Mouse (Mus musculus) forebrain, embryonic 11.5 days (tissue): ENCODE measurements around the gene Adra2b. TPM values are rescaled to one million over a fixed set of nuclear protein-coding genes. Genes with fewer than 3 reads are reported as not detected.

Source experiments
- ATAC-seq: fragments of 200-750 bp; cut with Nextera tagmentation; replicated peaks from 2 replicates; pipeline ENCODE4 v1.8.0; 2017; ENCODE audit warnings: moderate TSS enrichment; ENCODE audit not compliant: low FRiP score
- DNase-seq: peaks from one replicate; pipeline ENCODE4 v3.0.0-alpha.2; 2017; ENCODE audit warnings: low spot score
- H3K27ac ChIP-seq: fragments of 300-500 bp; sonication (generic); 2 replicates; pipeline ENCODE4 v1.5.1; 2014; ENCODE audit warnings: low read depth, low read length
- H3K27me3 ChIP-seq: fragments of 300-500 bp; sonication (generic); 2 replicates; pipeline ENCODE4 v1.6.1; 2014; ENCODE audit warnings: mild to moderate bottlenecking, low read length, mixed read lengths; ENCODE audit not compliant: control insufficient read depth, insufficient read depth
- H3K36me3 ChIP-seq: fragments of 300-500 bp; sonication (generic); 2 replicates; pipeline ENCODE4 v1.6.1; 2014; ENCODE audit warnings: mild to moderate bottlenecking, low read length, moderate library complexity, mixed read lengths; ENCODE audit not compliant: control insufficient read depth, insufficient read depth
- H3K4me1 ChIP-seq: fragments of 300-500 bp; sonication (generic); replicated peaks from 2 replicates; pipeline ENCODE4 v1.6.1; 2014; ENCODE audit warnings: low read length, mixed read lengths; ENCODE audit not compliant: control insufficient read depth, insufficient read depth
- H3K4me2 ChIP-seq: fragments of 300-500 bp; sonication (generic); 2 replicates; pipeline ENCODE4 v1.6.1; 2014; ENCODE audit warnings: low read depth, mild to moderate bottlenecking, low read length, moderate library complexity, mixed read lengths; ENCODE audit not compliant: severe bottlenecking
- H3K4me3 ChIP-seq: fragments of 300-500 bp; sonication (generic); 2 replicates; pipeline ENCODE4 v1.5.1; 2014; ENCODE audit warnings: low read depth, low read length
- H3K9ac ChIP-seq: fragments of 300-500 bp; sonication (generic); 2 replicates; pipeline ENCODE4 v1.6.1; 2014; ENCODE audit warnings: low read length
- H3K9me3 ChIP-seq: fragments of 300-500 bp; sonication (generic); 2 replicates; pipeline ENCODE4 v1.6.1; 2016; ENCODE audit warnings: low read length, mixed read lengths; ENCODE audit not compliant: control insufficient read depth
- WGBS: fragments of 180-500 bp; shearing (Covaris S2); extraction: QIAGEN DNeasy Blood & Tissue Kit; methylation state at CpG from one replicate; pipeline ENCODE4 v1.1.7; 2014; 5-methylcytosine and 5-hydroxymethylcytosine counted together
- polyA plus RNA-seq: library from polyadenylated mRNA; unstranded; fragments of >200 nt; fragmentation: Nextera tagmentation; extraction: Ambion mirVana; gene quantifications from 2 replicates; pipeline ENCODE4 v1.2.1, GENCODE M21; 2014

Adra2b gene
- polyA plus RNA-seq, 1 experiment from 2014 or later: 3.4 TPM

- Histone ChIP-seq H3K27ac (no peak overlapping the region), H3K27me3 (peaks cover 27% of the 10 kb centered on the region), H3K4me1 (peaks cover 6% of the 10 kb centered on the region), H3K4me3 (peak overlapping the region; percentile 43), H3K9ac (peak overlapping the region; percentile 59; the same call in 1 of the 2 replicates), H3K9me3 (no peaks in the 10 kb centered on the region), H3K4me2 (peak overlapping the region; percentile 71; the same call in 1 of the 2 replicates), H3K36me3 (no peaks in the 10 kb centered on the region)
- ATAC-seq (no peak), DNase-seq (no peak)
- WGBS: 44% methylated on average over 5 of the region's 5 CpGs
Measured at GRCm38 (mm10) chr2:127336885-127337284, 26.1 kb upstream of the Adra2b start.

- no peaks in the 10 kb centered on the region for H3K36me3 ChIP-seq
- no peak overlapping the region for H3K4me2 ChIP-seq
- H3K4me1 ChIP-seq: peaks cover 6% of the 10 kb centered on the region
- no peak for ATAC-seq
- H3K9me3 ChIP-seq: no peaks in the 10 kb centered on the region
- 73% methylated on average over 11 of the region's 11 CpGs for WGBS
- H3K4me3 ChIP-seq: no peak overlapping the region
- no peak for DNase-seq
- H3K9ac ChIP-seq: no peak overlapping the region
- H3K27me3 ChIP-seq: peaks cover 27% of the 10 kb centered on the region
- no peak overlapping the region for H3K27ac ChIP-seq
Measured at GRCm38 (mm10) chr2:127337531-127337930, 25.5 kb upstream of the Adra2b start.

DNA sequence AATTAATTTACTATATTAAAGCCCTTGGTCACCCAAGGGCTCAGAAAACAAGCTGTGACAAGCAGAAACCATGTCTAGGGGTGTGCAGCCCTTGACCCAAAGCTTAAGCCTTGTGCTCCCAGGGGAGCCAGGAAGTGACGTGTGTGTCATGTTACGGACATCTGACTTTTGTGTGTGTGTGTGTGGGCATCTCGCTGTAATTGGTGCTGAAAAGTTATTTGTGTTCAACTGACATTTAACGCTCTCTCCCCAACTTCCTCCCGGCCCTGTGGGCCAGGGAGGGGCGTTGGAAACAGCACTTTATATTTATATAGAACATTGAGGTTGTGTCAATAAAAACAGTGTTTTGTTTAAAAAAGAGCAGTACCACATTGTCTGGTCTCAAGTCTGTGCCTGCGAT is 25.0 kb upstream of the Adra2b start:
- H3K4me3 ChIP-seq: no peak overlapping the region
- 78% methylated on average over 7 of the region's 7 CpGs for WGBS

DNA sequence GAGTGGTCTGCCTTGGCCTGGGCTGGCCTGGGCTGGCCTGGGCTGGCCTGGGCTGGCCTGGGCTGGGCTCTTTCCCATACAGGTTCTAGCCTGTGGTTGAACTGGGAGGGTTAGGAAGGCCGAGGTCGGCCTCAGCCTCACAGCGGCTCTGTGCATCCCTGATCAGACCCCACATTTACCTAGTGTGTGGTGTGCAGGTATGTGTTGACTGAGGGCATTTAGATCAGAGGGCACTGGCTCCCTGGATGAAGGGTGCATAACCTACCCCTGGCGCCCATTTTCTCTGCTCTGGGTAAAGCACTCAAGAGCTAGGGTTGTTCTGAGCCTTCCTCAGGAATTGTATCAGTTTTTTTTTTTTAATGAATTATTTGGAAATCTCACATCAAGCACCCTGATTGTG is 24.6 kb upstream of the Adra2b start, which contains the start of gene Astl:
TSS of gene Astl (plus strand) at position 224 of the 400 bp plus-strand sequence.
- WGBS: 84% methylated on average over 4 of the region's 4 CpGs
- ATAC-seq (no peak), DNase-seq (no peak)
- H3K9me3 ChIP-seq: no peaks in the 10 kb centered on the region
- no peak within 1 kb of the TSS for H3K27ac ChIP-seq
- H3K27me3 ChIP-seq: peaks cover 27% of the 10 kb centered on the region
- H3K36me3 ChIP-seq: no peaks in the 10 kb centered on the region
- no peak within 1 kb of the TSS for H3K4me2 ChIP-seq
- H3K9ac ChIP-seq: no peak within 1 kb of the TSS
- no peak within 1 kb of the TSS for H3K4me3 ChIP-seq
- peaks cover 6% of the 10 kb centered on the region for H3K4me1 ChIP-seq

More for the DNA sequence above, 25.0 kb upstream of the Adra2b start:
- no peak overlapping the region for H3K4me2 ChIP-seq
- ATAC-seq (no peak), DNase-seq (no peak)
- H3K27ac ChIP-seq: no peak overlapping the region
- H3K9me3 ChIP-seq: no peaks in the 10 kb centered on the region
- H3K27me3 ChIP-seq: peaks cover 27% of the 10 kb centered on the region
- no peak overlapping the region for H3K9ac ChIP-seq
- no peaks in the 10 kb centered on the region for H3K36me3 ChIP-seq
- H3K4me1 ChIP-seq: peaks cover 6% of the 10 kb centered on the region

- Histone ChIP-seq H3K4me3 (no peak overlapping the region), H3K9ac (no peak overlapping the region), H3K9me3 (no peaks in the 10 kb centered on the region), H3K36me3 (no peaks in the 10 kb centered on the region), H3K4me2 (no peak overlapping the region), H3K4me1 (peaks cover 6% of the 10 kb centered on the region), H3K27me3 (peaks cover 27% of the 10 kb centered on the region), H3K27ac (no peak overlapping the region)
- 81% methylated on average over 4 of the region's 4 CpGs for WGBS
- DNase-seq (no peak), ATAC-seq (no peak)
Measured at GRCm38 (mm10) chr2:127338833-127339232, 24.2 kb upstream of the Adra2b start.

DNA sequence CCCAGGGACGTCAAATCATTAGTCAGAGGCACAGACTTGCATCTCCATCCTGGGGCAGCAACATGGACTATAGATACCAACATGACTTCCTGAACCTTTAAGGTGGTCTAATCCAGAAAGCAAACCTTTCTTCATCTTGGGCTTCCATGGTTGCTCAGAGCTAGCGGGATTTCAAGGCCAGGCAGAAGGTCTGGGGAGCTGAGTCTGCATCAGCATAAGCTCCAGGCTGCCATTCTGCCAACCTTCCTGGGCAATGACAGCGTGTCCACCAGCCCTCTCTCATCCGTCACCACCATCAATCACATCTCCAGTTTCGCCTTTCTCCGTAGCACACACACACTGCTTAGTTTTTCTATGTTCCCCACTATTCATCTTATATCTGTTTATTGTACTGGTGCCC is 23.7 kb upstream of the Adra2b start:
- no peaks in the 10 kb centered on the region for H3K36me3 ChIP-seq
- DNase-seq (no peak), ATAC-seq (no peak)
- no peak overlapping the region for H3K27ac ChIP-seq
- WGBS: 81% methylated on average over 6 of the region's 6 CpGs
- no peak overlapping the region for H3K4me2 ChIP-seq
- peaks cover 6% of the 10 kb centered on the region for H3K4me1 ChIP-seq
- H3K4me3 ChIP-seq: no peak overlapping the region
- H3K9me3 ChIP-seq: no peaks in the 10 kb centered on the region
- H3K9ac ChIP-seq: no peak overlapping the region
- H3K27me3 ChIP-seq: peaks cover 27% of the 10 kb centered on the region

GRCm38 (mm10) chr2:127341159-127341558 is 21.8 kb upstream of the Adra2b start:
- Histone ChIP-seq H3K9ac (no peak overlapping the region), H3K9me3 (no peaks in the 10 kb centered on the region), H3K27ac (no peak overlapping the region), H3K4me1 (peaks cover 5% of the 10 kb centered on the region), H3K36me3 (no peaks in the 10 kb centered on the region), H3K4me2 (no peak overlapping the region), H3K27me3 (peaks cover 16% of the 10 kb centered on the region), H3K4me3 (no peak overlapping the region)
- 16% methylated on average over 3 of the region's 3 CpGs for whole genome bisulfite sequencing
- ATAC-seq: no peak
- DNase-seq: peak; percentile 80

DNA sequence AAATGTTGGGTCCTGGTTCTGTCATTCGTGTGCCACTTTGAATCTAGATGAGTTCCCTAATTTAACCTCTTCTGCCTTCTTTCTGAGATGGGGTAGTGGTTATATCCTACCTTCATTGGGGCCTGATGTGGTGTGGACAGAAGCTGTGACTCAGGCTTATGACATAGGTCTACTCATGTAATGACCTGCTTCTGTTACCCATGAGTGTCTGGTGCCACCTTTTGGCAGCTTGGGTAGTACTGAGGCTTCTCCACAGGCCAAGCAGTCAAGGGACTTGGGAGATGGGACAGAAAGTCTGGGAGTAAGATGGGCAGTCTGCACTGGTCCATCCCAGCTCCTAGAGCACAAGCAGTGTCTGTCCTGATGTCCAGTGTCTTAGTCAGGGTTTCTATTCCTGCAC is 16.7 kb upstream of the Adra2b start:
- Histone ChIP-seq H3K4me3 (no peak overlapping the region), H3K4me1 (no peaks in the 10 kb centered on the region), H3K9ac (no peak overlapping the region), H3K27me3 (no peaks in the 10 kb centered on the region), H3K4me2 (no peak overlapping the region), H3K27ac (no peak overlapping the region), H3K9me3 (no peaks in the 10 kb centered on the region), H3K36me3 (no peaks in the 10 kb centered on the region)
- DNase-seq (no peak), ATAC-seq (no peak)
- 78% methylated on average over 1 of the region's 1 CpGs for WGBS

DNA sequence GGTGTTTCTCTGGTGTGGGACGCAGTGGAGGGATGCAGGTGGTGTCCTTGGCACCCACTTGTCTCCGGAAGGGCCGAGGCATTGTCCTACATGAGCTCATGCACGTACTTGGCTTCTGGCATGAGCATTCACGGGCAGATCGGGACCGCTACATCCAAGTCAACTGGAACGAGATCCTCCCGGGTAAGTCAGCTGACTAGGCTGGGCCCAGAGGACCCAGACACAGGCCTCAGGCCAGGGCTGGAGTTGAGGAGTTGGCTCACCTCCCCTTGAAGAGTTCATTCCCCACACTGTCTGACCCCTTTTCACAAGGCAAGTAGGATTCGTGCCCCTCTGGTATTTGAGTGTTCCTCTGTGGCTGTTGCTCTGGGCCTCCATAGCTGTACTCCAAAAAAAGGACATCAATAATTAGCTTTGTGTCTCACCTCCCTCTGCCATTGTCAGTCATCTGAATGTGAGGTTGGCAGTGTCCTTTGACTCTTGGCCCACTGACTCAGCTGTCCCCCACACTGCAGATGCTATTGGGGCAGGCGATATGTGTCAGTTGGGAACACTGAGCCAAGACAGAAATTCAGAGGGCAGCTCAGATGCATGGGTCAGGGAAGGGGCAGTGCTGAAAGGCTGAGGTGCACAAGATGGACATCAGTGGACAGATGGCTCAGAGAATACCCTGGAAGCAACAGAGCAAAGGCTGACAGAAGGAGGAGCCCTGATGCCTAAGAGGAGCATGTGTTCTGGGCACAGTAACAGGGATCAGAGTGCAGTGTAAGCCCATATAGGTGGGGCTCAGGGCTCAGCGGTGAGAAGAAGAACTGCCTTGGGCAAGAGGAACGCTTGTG is 15.6 kb upstream of the Adra2b start:
- no peaks in the 10 kb centered on the region for H3K27me3 ChIP-seq
- H3K9ac ChIP-seq: no peak overlapping the region
- no peaks in the 10 kb centered on the region for H3K36me3 ChIP-seq
- H3K4me3 ChIP-seq: no peak overlapping the region
- 82% methylated on average over 13 of the region's 13 CpGs for WGBS
- H3K4me2 ChIP-seq: no peak overlapping the region
- no peak for DNase-seq
- no peaks in the 10 kb centered on the region for H3K4me1 ChIP-seq
- no peak for ATAC-seq
- H3K9me3 ChIP-seq: no peaks in the 10 kb centered on the region
- H3K27ac ChIP-seq: no peak overlapping the region
